Mouse (Mus musculus): Measurements from ENCODE around the gene Lmbrd2.
A peak's percentile ranks its signal among the peaks of the same experiment; 100 is the strongest.
"Not testable (repeated sequence)": the region's sequence is repeated elsewhere in the genome, so short reads cannot be mapped to it uniquely, and the experiment has no call there.

Lmbrd2 gene

GRCm38 (mm10) chr15:9134891-9135507 lies 5.4 kb upstream of the Lmbrd2 start:
- no peak for DNase-seq (ENCODE audit: low spot score)

GRCm38 (mm10) chr15:9139447-9139846 lies 903 bp upstream of the Lmbrd2 start:
- DNase-seq (ENCODE audit: low spot score) = no peak

- DNase-seq (ENCODE audit: low spot score) = peak; percentile 62
These were observed 378 bp downstream of the Lmbrd2 start for GRCm38 (mm10) chr15:9140684-9141171.

- DNase-seq (ENCODE audit: low spot score) = no peak
These were observed 15.0 kb downstream of the Lmbrd2 start, which contains the start of gene Skp2 for GRCm38 (mm10) chr15:9155325-9155724. Gene Skp2, minus strand, starts transcription at chr15:9155425.

- no peak for DNase-seq (ENCODE audit: low spot score)
These were observed 22.3 kb downstream of the Lmbrd2 start for GRCm38 (mm10) chr15:9162557-9163070.

- no peak for DNase-seq (ENCODE audit: low spot score)
These were observed 23.8 kb downstream of the Lmbrd2 start for GRCm38 (mm10) chr15:9164125-9164524.

GRCm38 (mm10) chr15:9177038-9177437 lies 36.7 kb downstream of the Lmbrd2 start:
- no peak for DNase-seq (ENCODE audit: low spot score)

- DNase-seq (ENCODE audit: low spot score) = no peak
These were observed 43.6 kb downstream of the Lmbrd2 start for GRCm38 (mm10) chr15:9183995-9184394.

- no peak for DNase-seq (ENCODE audit: low spot score)
These were observed 49.4 kb downstream of the Lmbrd2 start for GRCm38 (mm10) chr15:9189796-9190195.

- not testable (repeated sequence) for DNase-seq (ENCODE audit: low spot score)
These were observed 52.3 kb downstream of the Lmbrd2 start for GRCm38 (mm10) chr15:9192685-9193084.

GRCm38 (mm10) chr15:9198421-9198820 lies 58.1 kb downstream of the Lmbrd2 start:
- no peak for DNase-seq (ENCODE audit: low spot score)

- DNase-seq (ENCODE audit: low spot score) = no peak
These were observed 71.5 kb downstream of the Lmbrd2 start for GRCm38 (mm10) chr15:9211891-9212290.

GRCm38 (mm10) chr15:9213026-9213425 lies 72.7 kb downstream of the Lmbrd2 start:
- not testable (repeated sequence) for DNase-seq (ENCODE audit: low spot score)

GRCm38 (mm10) chr15:9213431-9213830 lies 73.1 kb downstream of the Lmbrd2 start:
- DNase-seq (ENCODE audit: low spot score) = not testable (repeated sequence)

GRCm38 (mm10) chr15:9216446-9216845 lies 76.1 kb downstream of the Lmbrd2 start:
- DNase-seq (ENCODE audit: low spot score) = no peak

GRCm38 (mm10) chr15:9230917-9231316 lies 90.6 kb downstream of the Lmbrd2 start:
- not testable (repeated sequence) for DNase-seq (ENCODE audit: low spot score)

- DNase-seq (ENCODE audit: low spot score) = no peak
These were observed 106.0 kb downstream of the Lmbrd2 start for GRCm38 (mm10) chr15:9246345-9246744.
